Mouse (Mus musculus) cerebellum, adult 9-11 months (tissue): ENCODE results near the gene Cfap69.
"Not testable (repeated sequence)": the region's sequence is repeated elsewhere in the genome, so short reads cannot be mapped to it uniquely, and the experiment has no call there.

ENCODE experiments used
- DNase-seq: peaks from one replicate; pipeline ENCODE4 v3.0.0; 2022

Gene Cfap69

DNA sequence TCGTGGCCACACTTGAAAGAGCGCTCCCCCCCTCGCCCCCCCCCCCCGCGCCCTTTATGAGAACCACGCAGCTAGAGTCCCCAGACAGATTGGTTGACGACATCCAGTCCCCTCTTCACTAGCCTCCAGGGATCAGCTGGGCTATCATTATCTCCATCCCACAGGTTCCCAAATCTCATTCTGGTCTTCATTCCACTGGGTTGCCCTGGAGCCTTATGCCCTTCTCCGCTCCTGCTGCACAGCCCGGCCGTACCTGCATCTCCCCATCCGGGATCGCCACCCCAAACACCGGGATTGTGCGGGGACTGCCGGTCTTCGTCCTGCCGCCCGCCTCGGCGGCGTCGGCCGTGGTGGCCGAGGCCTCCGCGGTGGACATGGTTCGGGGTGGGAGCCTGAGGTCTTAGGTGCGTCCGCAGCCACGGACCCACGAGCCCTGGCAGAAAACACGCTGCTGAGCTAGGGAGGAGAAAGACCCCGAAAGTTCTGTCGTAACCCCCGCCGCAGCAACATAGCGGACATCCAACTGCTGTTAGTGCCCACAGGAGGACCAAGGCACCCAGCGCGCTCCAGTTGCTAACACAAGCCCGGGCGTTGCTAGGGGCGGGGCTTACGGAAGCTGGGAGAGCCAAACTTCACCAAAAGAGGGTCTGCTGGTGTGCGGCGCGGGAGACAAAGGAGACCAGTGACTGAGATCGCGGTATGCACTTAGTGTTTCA lies at the start of gene Cfap69:
Gene Cfap69 (minus strand): TSS at position 585 of the 716 bp plus-strand sequence.
- peak; percentile 84 for DNase-seq

DNA sequence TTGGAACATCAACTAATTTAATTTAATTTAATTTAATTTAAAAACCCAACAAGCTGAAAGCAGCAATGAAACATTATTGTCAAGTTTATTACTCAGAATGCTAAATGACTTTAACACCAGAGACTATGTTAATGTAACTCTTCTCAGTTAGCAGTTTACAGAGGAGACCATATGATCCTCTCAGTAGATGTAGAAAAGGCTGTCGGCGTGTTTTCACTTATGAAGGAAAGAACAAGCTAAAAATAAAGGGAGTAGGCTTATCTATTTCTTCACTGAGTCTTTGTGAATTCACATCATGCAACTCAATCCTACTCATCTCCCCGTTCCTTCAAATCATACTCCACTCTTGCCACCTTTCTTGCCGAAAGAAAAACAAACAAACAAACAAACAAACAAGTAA lies 47.0 kb upstream of the Cfap69 start:
- no peak for DNase-seq

DNA sequence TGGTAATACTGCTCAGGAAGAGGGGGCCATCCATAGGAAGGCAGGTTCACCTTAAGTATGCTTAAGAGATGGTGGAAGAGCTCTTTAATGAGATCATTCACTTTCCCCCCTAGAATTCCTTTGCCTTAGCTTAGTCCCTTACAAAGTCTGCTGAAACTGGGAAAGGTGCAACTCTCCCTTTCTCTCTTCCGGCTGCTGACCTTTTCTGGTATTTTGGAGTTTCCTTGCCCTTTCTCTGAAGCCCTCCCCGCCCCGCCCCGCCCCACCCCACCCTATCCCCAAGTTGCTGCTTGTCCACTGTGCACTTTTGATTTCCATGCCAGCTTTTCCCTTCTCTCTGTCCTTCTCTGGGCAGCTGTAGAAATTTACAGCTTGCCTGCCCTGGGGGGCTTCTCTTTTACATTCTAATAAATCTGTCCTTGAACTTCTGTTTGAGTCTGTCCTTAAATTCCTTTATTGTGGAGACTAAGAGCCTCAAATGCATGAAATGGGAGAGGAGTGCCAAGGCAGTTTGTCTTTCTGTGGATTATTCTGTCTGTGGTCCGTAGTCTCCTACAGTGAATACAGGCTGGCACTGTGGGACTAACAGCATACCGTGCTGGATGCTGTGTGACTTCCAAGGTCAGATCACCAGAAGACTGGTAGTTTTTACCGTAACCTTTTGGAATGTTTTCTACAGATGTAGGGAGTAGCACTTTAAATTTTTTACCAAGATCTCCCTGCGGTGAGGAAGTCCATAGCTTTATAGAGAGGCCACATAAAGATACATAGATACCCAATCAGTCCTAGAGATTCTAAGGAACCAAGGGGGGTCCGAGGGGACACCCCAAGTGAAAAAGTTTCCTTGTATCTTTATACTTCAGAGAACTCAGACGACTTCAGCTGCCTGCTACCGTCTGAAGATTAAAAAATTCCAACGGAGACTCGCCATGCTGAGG lies 43.6 kb upstream of the Cfap69 start:
- no peak for DNase-seq

DNA sequence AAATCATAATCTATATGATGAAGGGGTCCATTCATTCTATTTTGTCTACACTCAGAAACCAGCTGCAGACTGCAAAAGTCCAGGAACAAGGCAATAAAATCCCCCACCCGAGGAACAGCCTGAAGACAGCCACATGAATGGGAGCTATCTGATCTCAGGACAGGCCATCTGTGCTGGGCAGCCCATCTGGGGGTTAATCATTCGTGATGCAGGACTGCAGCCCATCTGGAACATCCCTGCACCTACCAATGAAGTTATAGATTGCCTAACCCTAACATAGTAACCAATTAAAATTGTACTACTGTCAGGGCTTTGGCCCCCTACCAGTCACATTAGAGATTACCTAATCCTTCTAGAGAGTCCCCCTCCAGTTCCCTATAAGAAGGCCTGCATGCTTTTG lies 41.0 kb upstream of the Cfap69 start:
- DNase-seq: no peak

GRCm38 (mm10) chr5:5700386-5700785 lies 36.3 kb upstream of the Cfap69 start:
- no peak for DNase-seq

DNA sequence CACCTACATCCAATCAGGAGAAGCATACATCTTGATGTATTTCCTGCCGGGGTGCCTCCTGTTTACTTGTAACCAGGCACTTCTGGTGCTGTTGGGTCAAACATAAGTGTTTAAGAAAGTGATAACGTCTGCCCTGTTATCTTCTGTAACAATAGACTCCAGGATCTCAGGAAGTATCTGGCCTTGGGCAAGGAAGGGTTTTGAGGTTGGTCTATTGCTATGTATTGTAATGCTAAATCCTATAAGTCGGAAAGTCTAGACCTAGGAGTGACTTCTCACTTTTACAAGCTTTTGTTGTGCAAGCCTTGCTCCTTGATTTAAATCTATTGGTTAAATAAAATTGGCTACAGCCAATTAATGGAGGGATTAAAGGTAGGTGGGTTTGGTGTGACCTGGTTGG lies 34.8 kb upstream of the Cfap69 start:
- DNase-seq: no peak

- no peak for DNase-seq
Measured at GRCm38 (mm10) chr5:5695401-5695942, 31.4 kb upstream of the Cfap69 start.

- peak; percentile 64 for DNase-seq
Measured at GRCm38 (mm10) chr5:5693956-5694653, 30.1 kb upstream of the Cfap69 start, which contains the start of gene Steap2. Steap2 (minus strand) TSS chr5:5694578.

GRCm38 (mm10) chr5:5693541-5693955 lies 29.5 kb upstream of the Cfap69 start:
- DNase-seq: no peak

DNA sequence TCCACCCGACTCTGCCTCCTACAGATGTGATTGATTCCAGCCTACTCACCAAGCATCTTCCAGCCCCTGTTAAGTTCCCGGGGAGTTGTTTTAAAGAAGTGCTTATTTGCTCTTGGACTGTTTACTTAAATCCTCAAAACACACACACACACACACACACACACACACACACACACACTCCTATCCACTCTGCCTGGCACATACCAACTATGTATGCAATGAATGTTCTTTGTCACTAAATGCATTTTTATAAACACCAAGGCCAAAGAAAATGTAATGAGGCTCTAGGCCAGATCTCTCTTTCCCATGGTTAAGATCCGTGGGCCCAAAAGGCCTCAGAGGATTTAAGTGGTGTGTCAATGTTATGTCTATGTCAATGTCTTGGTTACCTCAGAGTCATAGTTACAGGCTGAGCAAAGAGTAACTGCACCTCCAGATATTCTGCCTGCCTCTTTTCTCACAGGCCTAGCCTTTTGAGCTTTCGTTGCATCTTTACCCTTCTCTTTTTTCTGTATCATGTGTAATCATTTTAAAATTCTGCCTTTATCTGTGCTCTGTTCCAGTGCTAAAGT lies 28.2 kb upstream of the Cfap69 start:
- DNase-seq: no peak

DNA sequence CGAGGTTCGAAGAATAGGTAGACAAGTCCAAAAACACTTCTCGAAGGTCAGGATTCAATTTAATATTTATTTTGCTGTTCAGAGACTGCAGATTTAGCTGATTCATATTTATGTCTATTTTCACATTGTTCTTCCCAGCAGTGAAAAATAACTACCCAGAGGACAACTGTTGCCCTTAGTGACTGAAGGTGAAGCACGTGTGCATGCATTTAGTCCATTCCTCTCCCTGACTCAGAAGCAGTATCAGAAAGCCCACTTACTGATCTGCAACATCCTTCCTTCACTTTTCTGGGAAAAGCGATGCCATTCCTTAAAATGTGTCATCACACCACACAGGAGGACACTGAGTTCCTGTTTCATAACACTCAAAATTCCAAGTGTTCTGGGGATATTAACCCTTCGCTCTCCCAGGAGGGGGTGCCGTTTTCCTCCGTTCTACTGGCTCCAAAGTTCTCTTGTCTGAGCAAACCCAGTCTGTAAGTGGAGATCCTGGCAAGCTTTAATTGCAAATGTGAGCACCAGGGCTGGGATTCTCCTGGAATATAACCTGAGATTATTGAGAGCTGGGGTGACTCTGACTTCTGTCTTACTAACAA lies 25.0 kb upstream of the Cfap69 start:
- DNase-seq: no peak

- no peak for DNase-seq
Measured at GRCm38 (mm10) chr5:5688228-5688627, 24.2 kb upstream of the Cfap69 start.

DNA sequence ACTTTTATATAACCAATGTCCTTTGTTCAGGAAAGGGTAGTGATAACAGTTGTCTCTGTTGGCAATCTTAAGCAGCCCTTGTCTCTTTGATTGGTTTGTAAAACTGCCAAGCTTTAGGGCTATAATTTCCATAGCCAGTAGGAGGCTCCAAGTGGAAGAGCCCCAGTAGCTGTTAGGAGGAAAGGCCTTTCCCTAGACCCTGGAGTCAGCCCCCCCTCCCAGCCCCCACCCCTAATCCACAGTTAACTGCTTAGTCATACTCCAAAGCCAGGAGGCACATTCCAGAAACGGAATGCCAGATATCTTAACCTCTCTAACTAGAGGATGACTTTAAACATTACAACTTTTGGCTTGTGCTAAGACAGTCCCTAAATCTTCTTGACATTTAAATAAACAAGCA lies 22.9 kb upstream of the Cfap69 start:
- DNase-seq: no peak

DNA sequence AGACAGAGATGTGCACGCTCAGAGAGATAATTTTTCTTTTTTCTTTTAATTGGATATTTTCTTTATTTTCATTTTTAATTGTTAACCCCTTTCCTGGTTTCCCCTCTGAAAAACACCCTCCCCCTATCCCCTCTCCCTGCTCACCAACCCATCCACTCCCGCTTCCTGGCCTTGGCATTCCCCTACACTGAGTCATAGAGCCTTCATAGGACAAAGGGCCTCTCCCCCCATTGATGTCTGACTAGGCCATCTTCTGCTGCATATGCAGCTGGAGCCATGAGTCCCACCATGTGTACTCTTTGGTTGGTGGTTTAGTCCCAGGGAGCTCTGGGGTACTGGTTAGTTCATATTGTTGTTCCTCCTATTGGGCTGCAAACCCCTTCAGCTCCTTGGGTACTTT lies 20.9 kb upstream of the Cfap69 start:
- DNase-seq: not testable (repeated sequence)

DNA sequence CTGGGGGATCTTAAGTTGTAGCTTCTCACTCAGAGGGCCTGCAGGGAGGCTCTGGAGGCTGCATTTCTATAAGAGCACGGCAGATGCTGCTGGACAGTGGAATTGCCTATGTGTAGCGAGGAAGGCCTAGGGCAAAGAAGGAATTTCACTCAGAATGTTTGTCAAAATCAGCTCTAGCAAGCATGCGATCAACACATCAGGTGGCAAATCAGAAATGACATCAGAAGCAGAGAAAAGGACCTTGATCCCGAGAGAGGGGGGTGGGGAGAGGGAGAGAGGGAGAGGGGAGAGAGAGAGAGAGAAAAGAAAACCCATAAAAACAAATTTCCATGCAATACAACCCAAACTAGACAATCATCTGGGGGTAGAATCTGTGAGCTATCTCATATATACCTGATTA lies 19.3 kb upstream of the Cfap69 start:
- DNase-seq: no peak

DNA sequence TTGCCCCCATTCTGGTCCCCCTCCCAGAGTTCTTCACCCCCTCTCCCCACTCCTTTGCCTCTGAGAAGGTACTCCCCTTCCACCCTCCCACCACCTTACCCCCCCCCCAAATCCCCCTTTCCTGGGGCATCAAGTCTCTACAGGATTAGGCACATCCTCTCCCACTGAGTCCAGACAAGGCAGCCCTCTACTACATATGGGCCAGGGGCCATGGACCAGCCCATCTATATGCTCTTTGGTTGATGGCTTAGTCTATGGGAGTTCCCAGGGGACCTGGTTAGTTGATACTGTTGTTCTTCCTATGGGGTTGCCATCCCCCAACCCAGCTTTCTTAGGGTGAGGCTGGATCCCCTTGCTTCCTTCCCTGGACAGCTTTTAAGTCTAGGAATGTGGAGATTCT lies 15.4 kb upstream of the Cfap69 start:
- no peak for DNase-seq

DNA sequence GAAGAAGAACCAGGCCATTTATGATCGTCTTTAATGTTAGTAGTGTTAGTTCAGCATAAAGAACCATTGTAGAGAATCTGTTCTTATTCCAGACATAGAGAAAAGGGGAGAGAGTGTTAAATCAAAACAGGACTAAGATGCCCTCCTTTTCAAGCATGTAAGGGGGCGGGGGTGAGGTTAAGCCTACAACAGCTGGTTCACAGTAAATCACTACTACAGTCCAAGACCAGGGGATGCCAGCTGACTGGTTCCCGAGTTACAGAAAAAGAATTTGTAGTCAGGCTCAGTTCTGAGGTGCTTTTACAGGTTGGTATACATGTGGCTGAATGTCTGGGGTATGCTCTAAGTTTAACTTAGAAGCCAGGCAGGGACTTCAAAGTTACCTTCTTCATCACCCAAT lies 12.0 kb upstream of the Cfap69 start:
- no peak for DNase-seq

DNA sequence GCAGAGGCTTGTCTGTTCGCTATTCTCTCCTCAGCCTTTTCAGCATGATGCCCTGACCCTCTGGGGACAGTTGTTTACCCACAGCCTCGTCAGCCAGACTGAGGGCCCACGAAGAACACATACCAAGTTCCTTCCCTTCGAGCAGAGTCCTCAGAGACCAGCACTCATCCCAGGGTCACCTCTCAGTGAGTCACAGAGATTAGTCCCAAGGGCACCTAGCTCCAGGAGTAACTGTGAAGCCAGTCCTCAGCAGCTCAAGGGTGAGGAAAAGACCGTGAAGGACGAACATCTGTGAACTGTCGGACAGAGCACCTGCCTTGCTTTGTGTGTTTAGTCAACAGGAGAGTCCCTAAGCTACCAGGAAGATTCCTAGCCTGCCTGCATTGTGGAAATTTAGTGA lies 4.9 kb upstream of the Cfap69 start:
- DNase-seq: no peak

- DNase-seq: no peak
Measured at GRCm38 (mm10) chr5:5664371-5664926, 410 bp upstream of the Cfap69 start.

DNA sequence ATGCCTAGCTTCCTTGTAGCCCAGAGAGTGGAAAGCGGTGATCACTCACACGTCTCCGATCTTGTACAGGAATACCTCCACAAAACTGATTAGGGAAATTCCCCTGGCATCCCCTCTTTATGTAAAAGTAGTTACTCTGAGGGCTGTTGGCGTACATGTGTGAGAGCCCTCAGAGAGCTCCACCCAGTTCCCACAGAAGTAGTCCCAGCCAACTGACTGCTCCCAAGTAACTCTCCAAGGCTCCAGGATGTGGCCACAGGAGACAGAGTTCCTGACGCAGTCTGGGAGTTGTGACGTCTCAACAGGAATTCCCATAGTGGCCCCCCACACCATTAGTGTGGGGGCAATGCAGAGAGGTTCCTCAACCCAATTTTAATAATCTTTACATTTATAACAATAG lies 982 bp downstream of the Cfap69 start:
- DNase-seq: peak; percentile 11

GRCm38 (mm10) chr5:5658680-5659079 lies 5.4 kb downstream of the Cfap69 start:
- DNase-seq: no peak

DNA sequence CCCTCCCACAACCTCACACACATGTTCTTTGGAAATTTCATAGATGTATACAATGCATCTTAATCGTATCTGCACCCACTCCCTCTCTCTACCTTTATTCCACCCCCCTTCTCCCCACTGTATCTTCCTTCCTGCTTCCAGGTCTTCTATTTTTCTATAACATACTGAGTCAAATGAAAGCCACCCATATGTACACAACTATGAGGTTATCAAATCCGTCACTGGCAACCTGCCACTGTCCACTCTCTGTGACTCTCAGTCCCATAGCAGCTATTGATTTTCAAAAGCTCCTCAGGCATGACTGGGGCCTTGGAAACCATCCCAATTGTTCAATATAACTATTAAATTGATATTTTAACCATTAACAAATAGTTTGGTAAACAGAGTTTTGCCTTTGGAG lies 6.1 kb downstream of the Cfap69 start:
- no peak for DNase-seq
